Mouse (Mus musculus) ovary, adult 18-20 months (tissue): ENCODE results near the gene Hist1h3a.
"Not testable (repeated sequence)": the region's sequence is repeated elsewhere in the genome, so short reads cannot be mapped to it uniquely, and the experiment has no call there.

Experiments
- DNase-seq: peaks from one replicate; pipeline ENCODE4 v3.0.0; 2022; ENCODE audit warnings: low spot score, mixed read lengths

Gene Hist1h3a

DNA sequence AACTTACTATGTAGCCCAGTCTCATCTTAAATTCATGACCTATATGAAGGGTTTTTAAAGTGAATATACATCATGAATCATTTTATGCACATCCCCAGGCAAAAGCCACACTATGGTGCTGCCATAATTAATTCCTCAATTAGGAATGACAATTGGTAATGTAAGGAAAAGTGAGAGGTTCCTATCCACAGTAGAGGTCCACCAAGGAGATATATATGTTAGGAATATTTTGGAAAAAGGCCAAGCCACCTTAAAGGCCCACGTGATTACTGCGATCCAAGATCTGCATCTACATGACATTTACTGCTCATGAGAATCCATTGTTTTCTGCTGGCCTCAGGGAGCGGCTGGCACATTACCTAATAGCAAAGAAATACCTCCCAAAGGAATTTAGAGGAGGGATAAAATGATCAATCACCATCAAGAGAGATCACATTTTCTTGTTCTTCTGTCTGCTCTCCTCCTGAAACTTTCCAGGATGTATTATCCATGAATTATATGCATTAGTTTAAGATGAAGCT is 2.9 kb downstream of the Hist1h3a start:
- no peak for DNase-seq

DNA sequence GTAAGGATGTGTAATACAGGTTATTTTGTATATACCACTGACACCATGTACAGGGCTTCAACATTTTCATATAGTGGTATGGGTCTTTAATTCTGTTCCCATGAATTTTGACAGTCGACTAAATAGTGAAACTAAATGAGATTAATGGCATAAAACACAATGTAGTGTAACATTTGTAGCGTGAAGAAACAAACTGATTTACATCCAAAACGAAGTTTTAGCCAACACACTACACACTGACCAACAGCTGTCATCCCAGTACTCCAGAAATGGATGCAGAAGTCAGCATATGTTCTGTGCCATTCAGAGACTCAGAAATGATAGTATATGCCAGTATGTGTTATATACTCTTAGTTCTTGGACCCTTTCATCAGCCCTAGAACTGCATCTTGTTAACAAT is 4.3 kb downstream of the Hist1h3a start:
- no peak for DNase-seq

DNA sequence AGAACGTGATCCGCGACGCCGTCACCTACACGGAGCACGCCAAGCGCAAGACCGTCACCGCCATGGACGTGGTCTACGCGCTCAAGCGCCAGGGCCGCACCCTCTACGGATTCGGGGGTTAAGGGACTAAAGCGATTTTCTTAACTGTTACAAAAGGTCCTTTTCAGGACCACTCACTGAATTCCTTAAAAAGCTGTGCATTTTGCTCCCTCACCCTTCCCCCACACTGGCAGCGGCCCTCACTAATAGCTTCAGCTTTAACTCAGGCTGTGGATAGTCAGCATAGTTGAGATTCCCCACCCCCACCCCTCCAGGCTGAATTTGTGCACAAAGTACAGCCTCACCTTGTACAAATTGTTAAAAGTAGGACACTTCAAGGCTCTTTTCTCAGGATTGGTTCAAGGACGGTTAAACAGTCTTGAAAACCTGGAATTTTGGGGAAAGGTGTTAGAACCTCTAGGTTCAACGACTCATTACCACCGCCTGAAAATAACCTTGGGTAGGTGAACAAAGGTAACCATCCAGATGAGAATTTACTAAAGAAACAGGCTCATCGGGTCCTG is 4.9 kb downstream of the Hist1h3a start:
- no peak for DNase-seq

DNA sequence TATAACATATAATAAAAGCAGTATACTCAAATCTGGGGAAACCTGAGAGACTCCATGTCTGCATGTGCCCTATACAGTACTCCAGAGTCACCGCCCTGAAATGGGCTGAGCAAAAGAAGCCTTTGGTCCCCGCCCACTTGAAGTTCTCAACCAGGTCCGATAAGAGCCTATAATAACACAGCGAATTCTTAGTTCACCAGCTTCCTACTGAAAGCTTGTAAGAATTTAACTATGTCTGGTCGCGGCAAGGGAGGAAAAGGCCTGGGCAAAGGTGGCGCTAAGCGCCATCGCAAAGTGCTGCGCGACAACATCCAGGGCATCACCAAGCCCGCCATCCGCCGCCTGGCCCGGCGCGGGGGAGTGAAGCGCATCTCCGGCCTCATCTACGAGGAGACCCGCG is 5.4 kb downstream of the Hist1h3a start, which contains the start of gene Hist1h4b:
Gene Hist1h4b, plus strand, starts transcription at position 224 of the 400 bp plus-strand sequence.
- peak; percentile 81 for DNase-seq

DNA sequence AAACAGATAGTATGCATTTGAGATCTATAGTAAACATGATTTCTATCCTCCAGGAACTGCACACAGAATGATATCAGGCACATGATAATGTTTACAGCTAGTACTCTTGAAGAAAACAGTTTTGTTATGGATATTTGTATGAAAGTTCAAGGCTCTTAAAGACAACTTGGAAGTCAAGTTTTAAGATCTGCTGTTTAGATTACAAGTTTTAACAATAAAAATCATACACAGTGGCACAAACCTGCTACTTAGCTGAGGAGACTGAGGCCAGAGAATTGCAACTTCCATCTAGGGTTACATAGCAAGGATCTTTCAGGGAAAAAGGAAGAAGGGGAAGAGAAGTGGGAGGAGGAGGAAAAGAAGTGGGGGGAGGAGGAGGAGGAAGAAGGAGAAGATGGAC is 7.2 kb downstream of the Hist1h3a start:
- no peak for DNase-seq

DNA sequence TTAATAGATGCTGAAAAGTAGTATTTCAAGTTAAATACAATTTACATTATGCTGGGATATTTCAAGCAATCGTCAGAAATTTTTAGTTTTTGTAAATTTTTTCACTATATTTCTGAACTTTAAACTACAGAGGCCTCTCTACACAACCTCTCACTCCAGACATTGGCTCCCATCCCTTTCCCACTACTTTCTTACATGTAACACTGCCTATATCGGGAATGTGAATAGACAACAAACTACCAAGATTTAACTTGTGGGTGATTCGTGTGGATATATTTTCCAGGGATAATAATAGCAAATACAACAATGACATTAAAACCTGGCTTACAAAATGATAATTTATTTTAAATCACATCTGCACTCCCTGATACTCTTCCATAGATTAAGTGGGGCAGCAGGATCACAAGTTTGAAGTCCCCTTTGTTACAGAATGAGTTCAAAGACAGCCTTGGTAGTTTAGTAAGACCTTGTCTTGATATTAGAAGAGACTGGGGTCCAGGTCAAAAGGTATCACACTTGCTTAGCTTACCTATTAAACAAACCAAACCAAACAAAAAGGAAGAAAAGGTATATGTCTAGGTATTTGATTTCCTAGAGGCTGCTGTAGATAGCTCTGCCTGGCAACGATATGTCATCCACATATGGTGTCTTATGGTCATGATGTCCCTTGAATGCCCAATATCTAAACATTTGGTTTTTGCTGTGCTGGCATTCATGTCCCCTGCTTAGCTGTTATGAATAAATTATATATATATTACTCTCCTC is 8.7 kb downstream of the Hist1h3a start:
- DNase-seq: no peak

DNA sequence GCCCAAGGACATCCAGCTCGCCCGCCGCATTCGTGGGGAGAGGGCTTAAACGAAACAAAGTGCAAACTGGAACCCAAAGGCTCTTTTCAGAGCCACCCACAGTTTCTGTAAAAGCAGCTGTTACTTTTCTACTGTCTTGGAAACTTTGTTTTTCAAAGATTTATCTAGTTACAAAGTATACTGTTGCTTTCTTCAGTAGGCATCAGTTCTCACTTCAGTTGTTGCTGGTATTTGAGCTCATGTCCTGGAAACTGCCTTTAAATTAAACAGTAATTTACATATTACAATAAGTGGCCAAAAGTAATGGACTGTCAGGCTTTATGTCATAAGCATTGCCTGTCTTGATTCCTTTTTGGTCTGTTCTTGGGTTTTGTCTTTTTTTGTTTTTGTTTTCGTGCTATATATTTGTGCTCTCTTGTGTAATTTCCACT is 9.4 kb downstream of the Hist1h3a start:
- DNase-seq: no peak

DNA sequence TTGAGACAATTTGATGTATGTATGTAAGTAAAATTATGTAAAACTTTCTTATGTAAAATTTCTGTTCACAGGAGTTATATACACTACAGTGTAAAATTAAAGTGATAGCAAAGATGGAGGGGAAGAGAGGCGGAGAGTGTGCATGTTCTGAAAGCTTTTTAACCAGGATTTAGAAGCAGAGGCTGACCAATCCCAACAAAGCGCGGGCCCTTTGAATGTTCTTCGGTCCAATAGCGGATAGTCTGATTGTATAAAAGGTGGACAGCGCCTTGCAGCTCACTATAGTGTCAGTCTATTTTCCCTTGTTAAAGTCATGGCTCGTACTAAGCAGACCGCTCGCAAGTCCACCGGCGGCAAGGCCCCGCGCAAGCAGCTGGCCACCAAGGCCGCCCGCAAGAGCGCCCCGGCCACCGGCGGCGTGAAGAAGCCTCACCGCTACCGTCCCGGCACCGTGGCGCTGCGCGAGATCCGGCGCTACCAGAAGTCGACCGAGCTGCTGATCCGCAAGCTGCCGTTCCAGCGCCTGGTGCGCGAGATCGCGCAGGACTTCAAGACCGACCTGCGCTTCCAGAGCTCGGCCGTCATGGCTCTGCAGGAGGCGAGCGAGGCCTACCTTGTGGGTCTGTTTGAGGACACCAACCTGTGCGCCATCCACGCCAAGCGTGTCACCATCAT is 10.0 kb downstream of the Hist1h3a start, which contains the start of gene Hist1h3b:
Gene Hist1h3b, plus strand, starts transcription at position 201 of the 675 bp plus-strand sequence.
- DNase-seq: peak; percentile 80

DNA sequence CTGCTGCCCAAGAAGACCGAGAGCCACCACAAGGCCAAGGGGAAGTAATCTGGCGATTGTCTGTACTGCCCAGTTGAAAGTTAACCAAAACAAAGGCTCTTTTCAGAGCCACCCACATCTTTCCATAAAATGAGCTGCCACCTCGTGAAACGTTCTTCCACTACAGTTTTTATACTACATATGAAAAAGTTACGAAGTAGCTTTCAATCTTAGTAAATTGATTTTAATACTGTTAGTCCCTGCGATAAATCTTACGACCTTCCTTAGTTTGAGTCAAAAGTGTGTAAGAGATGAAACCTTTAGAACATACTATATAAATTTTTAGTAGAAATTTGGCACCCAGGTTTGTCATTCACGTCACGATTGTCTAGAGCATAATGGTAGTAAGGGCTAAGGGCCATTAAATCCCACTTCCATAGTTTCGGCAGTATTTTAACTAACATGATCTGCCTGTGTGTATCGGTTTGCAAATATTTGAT is 10.7 kb downstream of the Hist1h3a start:
- no peak for DNase-seq

DNA sequence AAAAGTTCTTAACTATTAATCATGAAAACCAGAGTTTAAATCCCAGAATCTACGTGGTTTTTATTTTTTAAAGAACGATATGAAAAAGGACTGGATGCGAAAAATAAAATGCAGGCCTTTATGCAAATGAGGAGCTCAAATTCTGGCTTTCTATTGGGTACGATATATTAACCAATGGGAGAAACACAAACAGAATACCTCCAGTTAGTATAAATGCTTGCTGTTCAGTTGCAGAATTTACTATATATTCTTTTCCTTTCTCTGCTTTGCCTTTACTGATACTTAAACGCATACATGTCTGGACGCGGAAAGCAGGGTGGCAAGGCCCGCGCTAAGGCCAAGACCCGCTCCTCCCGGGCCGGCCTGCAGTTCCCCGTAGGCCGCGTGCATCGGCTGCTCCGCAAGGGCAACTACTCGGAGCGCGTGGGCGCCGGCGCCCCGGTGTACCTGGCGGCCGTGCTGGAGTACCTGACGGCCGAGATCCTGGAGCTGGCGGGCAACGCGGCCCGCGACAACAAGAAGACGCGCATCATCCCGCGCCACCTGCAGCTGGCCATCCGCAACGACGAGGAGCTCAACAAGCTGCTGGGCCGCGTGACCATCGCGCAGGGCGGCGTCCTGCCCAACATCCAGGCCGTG is 11.2 kb downstream of the Hist1h3a start, which contains the start of gene Hist1h2ab:
Gene Hist1h2ab, plus strand, starts transcription at position 288 of the 639 bp plus-strand sequence.
- DNase-seq: not testable (repeated sequence)

DNA sequence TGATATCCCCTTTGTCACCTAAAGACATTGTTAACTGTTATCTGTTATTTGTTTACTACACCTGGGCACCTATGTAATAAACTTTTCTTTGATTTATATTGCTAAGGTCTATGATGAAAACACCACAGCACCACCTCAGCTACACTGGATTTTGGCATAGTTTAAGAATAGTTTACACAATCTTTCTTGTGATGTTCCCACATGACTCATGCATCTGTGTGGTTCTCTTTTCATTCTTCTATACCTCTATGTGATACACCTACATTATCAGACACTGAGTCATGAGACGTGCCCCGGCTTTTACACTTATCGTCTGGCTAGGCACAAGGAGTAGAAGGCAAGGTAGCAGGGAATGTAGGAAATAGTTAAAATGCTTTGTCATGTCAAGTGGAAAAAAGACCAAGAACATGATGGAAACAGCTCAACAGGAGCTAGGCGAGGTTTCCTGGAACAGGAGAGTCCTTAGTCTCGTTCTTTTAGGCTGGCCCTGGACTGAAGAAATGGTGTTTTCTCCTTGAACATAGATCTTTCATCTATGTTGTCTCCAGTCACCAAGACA is 12.5 kb downstream of the Hist1h3a start:
- DNase-seq: no peak

DNA sequence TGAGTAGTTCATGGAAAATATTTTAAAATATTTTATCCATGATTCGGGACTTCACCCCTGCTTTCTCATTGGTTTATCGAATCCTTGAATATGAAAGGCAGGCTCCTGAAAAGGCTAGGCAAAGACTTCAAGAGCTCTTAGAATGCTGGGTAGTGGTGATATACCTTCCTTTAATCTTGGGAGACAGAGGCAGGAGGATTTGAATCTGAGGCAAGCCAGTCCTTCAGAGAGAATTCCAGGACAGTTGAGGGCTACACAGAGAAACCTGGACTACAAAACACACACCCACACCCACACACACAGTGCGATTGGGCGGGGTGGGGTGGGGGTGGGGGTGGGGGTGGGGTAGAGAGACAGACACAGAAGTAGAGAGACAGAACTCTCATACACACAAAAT is 14.3 kb downstream of the Hist1h3a start:
- DNase-seq: no peak

DNA sequence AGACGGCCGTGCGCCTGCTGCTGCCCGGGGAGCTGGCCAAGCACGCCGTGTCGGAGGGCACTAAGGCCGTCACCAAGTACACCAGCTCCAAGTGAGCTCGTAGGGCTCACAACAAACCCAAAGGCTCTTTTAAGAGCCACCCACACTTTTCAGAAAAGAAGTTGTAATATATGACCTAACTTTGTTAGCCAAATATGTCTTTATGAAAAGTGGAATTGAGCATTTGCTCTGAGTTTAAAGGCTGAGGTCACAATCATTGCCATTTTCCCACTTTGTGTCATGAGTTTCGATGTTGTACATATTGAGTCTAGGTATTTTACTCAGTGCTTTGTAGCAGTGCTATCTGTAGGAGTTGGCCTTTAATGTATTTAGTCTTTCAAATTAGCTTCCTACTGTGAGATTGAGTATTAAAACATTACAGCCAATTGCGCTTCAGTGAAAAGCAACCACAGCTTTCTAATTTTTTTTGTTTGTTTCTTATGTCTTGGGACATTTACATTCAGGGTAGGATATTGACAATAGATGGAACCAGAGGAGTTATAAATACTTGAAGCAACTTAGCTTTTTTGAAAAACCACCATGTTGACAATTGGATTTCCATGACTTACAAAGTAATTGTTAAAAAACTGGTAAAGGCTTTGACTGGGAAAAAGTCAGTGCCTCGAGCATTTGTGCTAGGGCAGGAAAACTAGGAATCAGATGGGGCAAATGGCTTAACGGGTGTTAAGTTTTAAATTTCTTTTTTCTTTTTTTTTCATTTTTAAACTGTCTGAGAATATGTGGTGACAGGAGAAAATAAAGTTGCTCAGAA is 14.9 kb downstream of the Hist1h3a start:
- no peak for DNase-seq

DNA sequence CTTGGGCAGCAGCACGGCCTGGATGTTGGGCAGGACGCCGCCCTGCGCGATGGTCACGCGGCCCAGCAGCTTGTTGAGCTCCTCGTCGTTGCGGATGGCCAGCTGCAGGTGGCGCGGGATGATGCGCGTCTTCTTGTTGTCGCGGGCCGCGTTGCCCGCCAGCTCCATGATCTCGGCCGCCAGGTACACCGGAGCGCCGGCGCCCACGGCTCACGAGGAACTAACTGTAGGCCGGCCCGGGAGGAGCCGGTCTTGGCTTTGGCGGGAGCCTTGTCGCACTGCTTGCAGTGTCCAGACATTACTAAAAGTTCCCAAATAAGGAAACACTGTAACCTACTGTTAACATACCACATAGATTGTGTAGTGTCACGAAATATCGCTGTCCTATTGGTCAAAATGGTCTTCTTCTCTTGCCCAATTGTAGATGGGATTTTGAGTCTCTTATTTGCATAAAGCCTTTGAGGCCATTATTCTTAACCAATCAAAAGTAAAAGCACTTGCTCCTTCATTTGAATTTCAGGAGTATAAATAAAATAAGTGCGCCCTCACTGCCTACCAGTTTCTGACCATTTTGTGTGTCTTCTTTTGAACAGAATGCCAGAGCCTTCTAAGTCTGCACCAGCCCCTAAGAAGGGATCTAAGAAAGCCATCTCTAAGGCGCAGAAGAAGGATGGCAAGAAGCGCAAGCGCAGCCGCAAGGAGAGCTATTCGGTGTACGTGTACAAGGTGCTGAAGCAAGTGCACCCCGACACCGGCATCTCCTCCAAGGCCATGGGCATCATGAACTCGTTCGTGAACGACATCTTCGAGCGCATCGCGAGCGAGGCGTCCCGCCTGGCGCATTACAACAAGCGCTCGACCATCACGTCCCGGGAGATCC is 15.7 kb downstream of the Hist1h3a start, which contains the start of gene Hist1h2bb:
Gene Hist1h2bb, plus strand, starts transcription at position 534 of the 880 bp plus-strand sequence.
- DNase-seq: peak; percentile 45

DNA sequence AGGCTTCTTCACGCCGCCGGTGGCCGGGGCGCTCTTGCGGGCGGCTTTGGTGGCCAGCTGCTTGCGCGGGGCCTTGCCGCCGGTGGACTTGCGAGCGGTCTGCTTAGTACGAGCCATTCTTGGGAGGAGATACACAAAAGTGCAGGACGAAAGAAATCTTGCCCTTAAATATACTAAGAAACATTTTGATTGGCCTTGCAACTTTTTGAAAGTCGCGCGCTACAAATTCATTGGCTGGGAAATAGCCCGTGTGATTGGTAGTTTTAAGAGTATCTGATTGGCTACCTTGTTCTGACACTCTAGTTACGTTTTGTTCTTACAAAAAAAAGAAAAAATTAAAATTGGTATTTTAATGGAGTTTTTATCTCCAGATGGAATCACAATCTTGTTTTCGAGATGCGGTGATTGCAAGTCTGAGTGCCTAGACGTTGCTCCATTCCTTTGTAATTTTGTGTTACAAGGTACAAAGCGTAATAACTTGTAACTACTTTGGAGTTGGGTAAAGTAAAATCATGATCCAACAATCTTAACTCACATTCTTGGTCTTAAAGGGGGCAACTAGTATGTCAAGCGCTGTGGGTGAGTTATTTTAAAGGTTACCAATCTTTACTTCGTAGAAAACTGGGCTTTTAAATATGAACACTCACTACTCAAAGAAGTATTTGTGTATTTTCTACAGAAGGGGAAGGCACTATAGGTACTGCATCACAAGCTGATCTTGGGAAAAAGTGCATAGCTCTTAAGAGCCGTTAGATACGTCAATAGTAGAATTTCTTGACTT is 16.6 kb downstream of the Hist1h3a start, which contains the start of gene Hist1h3c:
Gene Hist1h3c, minus strand, starts transcription at position 222 of the 781 bp plus-strand sequence.
- peak; percentile 59 for DNase-seq

DNA sequence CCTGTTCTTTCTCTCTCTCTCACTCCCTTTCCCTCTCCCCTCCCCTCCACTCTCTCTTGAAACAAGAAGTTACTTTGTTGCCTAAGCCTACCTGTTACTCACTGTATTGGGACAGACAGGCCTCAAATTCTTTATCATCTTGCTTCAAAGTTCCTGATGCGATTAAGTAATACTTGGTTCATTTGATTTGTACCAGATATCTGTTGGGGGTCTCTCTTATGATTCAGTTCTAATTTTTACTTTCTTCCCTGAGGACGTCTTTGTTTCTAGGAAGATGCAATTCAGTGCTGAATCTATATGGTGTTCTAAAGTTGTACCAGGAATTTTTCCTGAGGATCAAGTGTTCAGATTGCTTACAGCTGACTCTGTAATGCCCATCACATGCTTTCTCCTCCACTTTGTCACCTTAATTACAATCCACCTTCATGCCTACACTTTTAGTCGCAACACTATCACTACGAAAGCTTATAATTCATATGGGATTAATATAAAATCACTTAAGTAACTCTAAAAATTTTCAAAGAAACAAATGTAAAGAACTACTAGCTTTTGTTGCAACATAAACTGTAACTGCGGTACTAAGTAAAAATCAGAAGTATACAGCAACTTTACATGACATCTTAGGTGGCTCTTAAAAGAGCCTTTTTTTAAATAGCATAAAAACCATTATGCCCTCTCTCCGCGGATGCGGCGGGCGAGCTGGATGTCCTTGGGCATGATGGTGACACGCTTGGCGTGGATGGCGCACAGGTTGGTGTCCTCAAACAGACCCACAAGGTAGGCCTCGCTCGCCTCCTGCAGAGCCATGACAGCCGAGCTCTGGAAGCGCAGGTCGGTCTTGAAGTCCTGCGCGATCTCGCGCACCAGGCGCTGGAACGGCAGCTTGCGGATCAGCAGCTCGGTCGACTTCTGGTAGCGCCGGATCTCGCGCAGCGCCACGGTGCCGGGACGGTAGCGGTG is 17.5 kb downstream of the Hist1h3a start:
- DNase-seq: no peak

DNA sequence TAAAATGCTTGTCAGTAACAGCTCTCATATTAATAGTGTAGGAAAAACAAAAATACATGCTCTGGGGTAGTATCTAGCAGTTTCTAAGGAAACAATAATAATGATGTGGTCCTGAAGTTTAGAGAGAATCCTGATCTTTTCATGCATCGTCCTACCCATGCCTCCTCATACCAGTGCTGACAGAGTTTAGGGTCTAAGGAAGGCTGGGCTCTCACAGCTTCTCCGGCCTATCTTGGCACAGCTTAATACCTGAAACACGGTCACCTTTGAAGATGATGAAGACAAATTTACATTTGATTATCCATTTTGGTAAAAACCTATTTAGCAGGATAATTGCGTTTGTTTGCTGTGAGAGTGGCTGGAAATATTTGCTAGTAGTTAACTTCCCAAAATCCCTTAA is 18.2 kb downstream of the Hist1h3a start:
- no peak for DNase-seq

DNA sequence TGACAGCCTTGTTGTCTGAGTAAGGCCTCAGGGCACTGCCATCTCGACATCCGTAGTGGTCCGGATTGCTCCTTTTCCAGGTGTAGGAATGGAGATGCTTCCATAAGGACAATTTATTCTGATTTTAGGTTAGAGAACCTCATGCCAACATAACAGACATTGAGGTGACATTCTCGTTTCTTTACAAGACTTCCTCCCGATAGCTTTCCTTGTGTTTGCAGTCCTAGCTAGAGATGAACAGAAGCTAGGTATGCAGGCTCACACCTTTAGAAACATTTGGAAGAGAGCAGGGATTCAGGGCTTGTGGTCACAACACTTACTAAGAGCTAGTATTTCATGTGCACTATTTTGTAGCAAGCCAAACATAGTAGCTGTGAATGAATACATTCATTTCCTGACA is 19.0 kb downstream of the Hist1h3a start:
- no peak for DNase-seq
